Mouse (Mus musculus) G1E (cell line): ENCODE data around the gene Pfn3.

Source experiments
- CTCF ChIP-seq: IDR thresholded peaks from 2 replicates; pipeline ENCODE4 v1.5.1; 2012; ENCODE audit warnings: low read depth, low read length, inconsistent platforms, mixed read lengths
- POLR2AphosphoS5 ChIP-seq: IDR thresholded peaks from 2 replicates; pipeline ENCODE4 v1.6.1; 2012; ENCODE audit warnings: low read depth, low read length, inconsistent platforms; ENCODE audit not compliant: insufficient replicate concordance

- peak; percentile 77 for TF ChIP-seq CTCF
- no peak for TF ChIP-seq POLR2AphosphoS5
Measured at GRCm38 (mm10) chr13:55404853-55405782, 9.9 kb downstream of the Pfn3 start.
